Mouse (Mus musculus) liver, embryonic 14.5 days (tissue): Measurements from ENCODE around the gene Aldh1l1. TPM values are rescaled to one million over a fixed set of nuclear protein-coding genes. Genes with fewer than 3 reads are reported as not detected.

Experiments
- ATAC-seq: fragments of 200-750 bp; cut with Nextera tagmentation; 2 replicates; pipeline ENCODE4 v1.8.0; 2017; ENCODE audit warnings: moderate number of reproducible peaks, mild to moderate bottlenecking, moderate library complexity; ENCODE audit not compliant: insufficient read depth
- DNase-seq, 3 experiments: peaks; one replicate each; pipeline ENCODE4 v3.0.0-alpha.2; 2012 to 2013; ENCODE audit warnings: low read depth in 3 of 3, low spot score in 3 of 3
- H3K27ac ChIP-seq: fragments of 300-500 bp; sonication (generic); 2 replicates; pipeline ENCODE4 v1.5.1; 2014; ENCODE audit warnings: moderate library complexity, mild to moderate bottlenecking, control low read depth, inconsistent platforms
- H3K27me3 ChIP-seq: fragments of 300-500 bp; sonication (generic); 2 replicates; pipeline ENCODE4 v1.6.1; 2014; ENCODE audit warnings: mild to moderate bottlenecking, low read length, moderate library complexity; ENCODE audit not compliant: control insufficient read depth, insufficient read depth
- H3K36me3 ChIP-seq: fragments of 300-500 bp; sonication (generic); replicated peaks from 2 replicates; pipeline ENCODE4 v1.6.1; 2014; ENCODE audit warnings: low read depth; ENCODE audit not compliant: control insufficient read depth, insufficient read depth
- H3K4me1 ChIP-seq, 2 experiments: fragments of 200-500 bp in 1 of 2; fragments of 300-500 bp in 1 of 2; sonication (generic) in 1 of 2; replicated peaks; 2 replicates each; pipeline ENCODE4 v1.6.1; 2012 to 2014; ENCODE audit warnings: antibody characterized with exemption in 1 of 2, inconsistent platforms in 1 of 2, low read length in 1 of 2; ENCODE audit not compliant: control insufficient read depth in 2 of 2, insufficient read depth in 2 of 2
- H3K4me2 ChIP-seq: fragments of 300-500 bp; sonication (generic); 2 replicates; pipeline ENCODE4 v1.6.1; 2014; ENCODE audit warnings: low read depth, mild to moderate bottlenecking, control low read depth, moderate library complexity
- H3K4me3 ChIP-seq, 2 experiments: fragments of 200-500 bp in 1 of 2; fragments of 300-500 bp in 1 of 2; sonication (generic) in 1 of 2; 2 replicates each; pipeline ENCODE4 v1.5.1; 2012 to 2014; ENCODE audit warnings: low read depth in 2 of 2, low read length in 2 of 2, mild to moderate bottlenecking in 2 of 2, control low read depth in 1 of 2, inconsistent platforms in 1 of 2, moderate library complexity in 1 of 2; ENCODE audit not compliant: insufficient read depth in 1 of 2
- H3K9ac ChIP-seq: fragments of 300-500 bp; sonication (generic); replicated peaks from 2 replicates; pipeline ENCODE4 v1.6.1; 2014; ENCODE audit warnings: mild to moderate bottlenecking, control low read depth, moderate library complexity
- H3K9me3 ChIP-seq: fragments of 300-500 bp; sonication (generic); 2 replicates; pipeline ENCODE4 v1.6.1; 2016; ENCODE audit warnings: low read length, mixed read lengths; ENCODE audit not compliant: control insufficient read depth
- CTCF ChIP-seq: IDR thresholded peaks from 2 replicates; pipeline ENCODE4 v1.5.1; 2016; ENCODE audit warnings: antibody characterized with exemption, low read depth, control low read depth
- EP300 ChIP-seq: IDR thresholded peaks from 2 replicates; pipeline ENCODE4 v1.6.1; 2016; ENCODE audit warnings: antibody characterized with exemption, low read depth
- WGBS: fragments of 180-500 bp; shearing (Covaris S2); extraction: QIAGEN DNeasy Blood & Tissue Kit; methylation state at CpG from one replicate; pipeline ENCODE4 v1.1.7; 2014; ENCODE audit not compliant: insufficient replicate concordance; 5-methylcytosine and 5-hydroxymethylcytosine counted together
- polyA plus RNA-seq, 2 experiments: library from polyadenylated mRNA; depleted of rRNA in 1 of 2; stranded (reverse) in 1 of 2; unstranded in 1 of 2; fragments of >200 nt; fragmentation: Nextera tagmentation in 1 of 2; extraction: Ambion mirVana in 1 of 2; gene quantifications; 2 replicates each; pipeline versions ENCODE4 v1.2.1 to v1.2.3; 2012 to 2014

The Aldh1l1 gene
- polyA plus RNA-seq, 2 experiments, result 9.2 to 10.6 TPM

GRCm38 (mm10) chr6:90565357-90566215 is 79.4 kb downstream of the Aldh1l1 start:
- H3K9me3 ChIP-seq, result no peaks in the 10 kb centered on the region
- 54% methylated on average over 13 of the region's 13 CpGs for WGBS
- no peak for TF ChIP-seq EP300
- H3K9ac ChIP-seq, result no peak overlapping the region
- H3K4me2 ChIP-seq, result no peak overlapping the region
- H3K4me3 ChIP-seq, result no peak overlapping the region
- no peaks in the 10 kb centered on the region for H3K4me1 ChIP-seq
- ATAC-seq (no peak), DNase-seq (no peak)
- H3K27ac ChIP-seq, result no peak overlapping the region
- no peaks in the 10 kb centered on the region for H3K27me3 ChIP-seq
- H3K36me3 ChIP-seq, result no peaks in the 10 kb centered on the region

- H3K27ac ChIP-seq, result no peak overlapping the region
- H3K9me3 ChIP-seq, result no peaks in the 10 kb centered on the region
- no peak for DNase-seq
- no peak for ATAC-seq
- 67% methylated on average over 3 of the region's 3 CpGs for WGBS
- H3K4me2 ChIP-seq, result no peak overlapping the region
- H3K27me3 ChIP-seq, result no peaks in the 10 kb centered on the region
- no peaks in the 10 kb centered on the region for H3K4me1 ChIP-seq
- TF ChIP-seq EP300 (no peak), CTCF (no peak)
- no peaks in the 10 kb centered on the region for H3K36me3 ChIP-seq
- no peak overlapping the region for H3K9ac ChIP-seq
- H3K4me3 ChIP-seq, result no peak overlapping the region
These were observed 81.3 kb downstream of the Aldh1l1 start for GRCm38 (mm10) chr6:90567486-90567885.

GRCm38 (mm10) chr6:90567928-90568327 is 81.7 kb downstream of the Aldh1l1 start:
- TF ChIP-seq CTCF (no peak), EP300 (no peak)
- WGBS, result 63% methylated on average over 3 of the region's 3 CpGs
- ATAC-seq (no peak), DNase-seq (no peak)
- H3K36me3 ChIP-seq, result no peaks in the 10 kb centered on the region
- no peaks in the 10 kb centered on the region for H3K9me3 ChIP-seq
- H3K4me3 ChIP-seq, result no peak overlapping the region
- H3K4me2 ChIP-seq, result no peak overlapping the region
- no peak overlapping the region for H3K9ac ChIP-seq
- no peaks in the 10 kb centered on the region for H3K27me3 ChIP-seq
- H3K4me1 ChIP-seq, result no peaks in the 10 kb centered on the region
- no peak overlapping the region for H3K27ac ChIP-seq

GRCm38 (mm10) chr6:90568721-90569120 is 82.5 kb downstream of the Aldh1l1 start:
- TF ChIP-seq CTCF, result no peak
- no peak for TF ChIP-seq EP300
- WGBS, result 73% methylated on average over 4 of the region's 4 CpGs
- Histone ChIP-seq H3K4me3 (no peak overlapping the region), H3K9ac (no peak overlapping the region), H3K4me2 (no peak overlapping the region), H3K27me3 (no peaks in the 10 kb centered on the region), H3K4me1 (no peaks in the 10 kb centered on the region), H3K36me3 (no peaks in the 10 kb centered on the region), H3K9me3 (no peaks in the 10 kb centered on the region), H3K27ac (no peak overlapping the region)
- DNase-seq (no peak), ATAC-seq (no peak)

GRCm38 (mm10) chr6:90569736-90570383 is 83.6 kb downstream of the Aldh1l1 start:
- Histone ChIP-seq H3K4me1 (no peaks in the 10 kb centered on the region), H3K9me3 (no peaks in the 10 kb centered on the region), H3K36me3 (no peaks in the 10 kb centered on the region), H3K4me3 (no peak overlapping the region), H3K9ac (no peak overlapping the region), H3K4me2 (no peak overlapping the region), H3K27me3 (no peaks in the 10 kb centered on the region), H3K27ac (no peak overlapping the region)
- WGBS, result 28% methylated on average over 12 of the region's 12 CpGs
- DNase-seq (no peak), ATAC-seq (no peak)
- TF ChIP-seq CTCF (no peak), EP300 (no peak)
